Mouse (Mus musculus) embryonic facial prominence, embryonic 10.5 days (tissue): ENCODE measurements around the gene Slc44a5. TPM values are rescaled to one million over a fixed set of nuclear protein-coding genes. Genes with fewer than 3 reads are reported as not detected.

ENCODE experiments used
- DNase-seq: peaks from one replicate; pipeline ENCODE4 v3.0.0-alpha.2; 2017; ENCODE audit warnings: low spot score
- H3K27ac ChIP-seq: fragments of 300-500 bp; sonication (generic); replicated peaks from 2 replicates; pipeline ENCODE4 v1.5.1; 2016; ENCODE audit warnings: mild to moderate bottlenecking
- H3K27me3 ChIP-seq: fragments of 300-500 bp; sonication (generic); replicated peaks from 2 replicates; pipeline ENCODE4 v1.6.1; 2016; ENCODE audit warnings: low read depth, mild to moderate bottlenecking; ENCODE audit not compliant: poor library complexity, severe bottlenecking
- H3K36me3 ChIP-seq: fragments of 300-500 bp; sonication (generic); replicated peaks from 2 replicates; pipeline ENCODE4 v1.6.1; 2016; ENCODE audit warnings: mild to moderate bottlenecking, moderate library complexity
- H3K4me1 ChIP-seq: fragments of 300-500 bp; sonication (generic); 2 replicates; pipeline ENCODE4 v1.6.1; 2016
- H3K4me3 ChIP-seq: fragments of 300-500 bp; sonication (generic); 2 replicates; pipeline ENCODE4 v1.5.1; 2016; ENCODE audit warnings: mild to moderate bottlenecking, moderate library complexity
- H3K9me3 ChIP-seq: fragments of 300-500 bp; sonication (generic); 2 replicates; pipeline ENCODE4 v1.6.1; 2016; ENCODE audit warnings: mild to moderate bottlenecking
- WGBS: fragments of 180-500 bp; shearing (Covaris S2); methylation state at CpG from one replicate; pipeline ENCODE4 v1.1.7; 2016; 5-methylcytosine and 5-hydroxymethylcytosine counted together
- polyA plus RNA-seq: library from polyadenylated mRNA; unstranded; fragments of >200 nt; fragmentation: Nextera tagmentation; extraction: Ambion mirVana; gene quantifications from 2 replicates; pipeline ENCODE4 v1.2.1, GENCODE M21; 2016

The Slc44a5 gene
- polyA plus RNA-seq, 1 experiment from 2014 or later: 0.56 TPM

- H3K27ac ChIP-seq: no peak overlapping the region
- WGBS: 77% methylated on average over 9 of the region's 9 CpGs
- H3K4me1 ChIP-seq: peaks cover 39% of the 10 kb centered on the region
These were observed 215.4 kb downstream of the Slc44a5 start for GRCm38 (mm10) chr3:154188668-154189067.

GRCm38 (mm10) chr3:154192328-154193030 lies 219.2 kb downstream of the Slc44a5 start:
- peaks cover 30% of the 10 kb centered on the region for H3K4me1 ChIP-seq
- peak; percentile 18 for DNase-seq

More at GRCm38 (mm10) chr3:154188668-154189067, 215.4 kb downstream of the Slc44a5 start:
- Histone ChIP-seq H3K27me3 (peaks cover 7% of the 10 kb centered on the region; the same call in 1 of the 2 replicates), H3K36me3 (no peaks in the 10 kb centered on the region), H3K9me3 (no peaks in the 10 kb centered on the region), H3K4me3 (no peak overlapping the region)
- DNase-seq: no peak

GRCm38 (mm10) chr3:154193189-154193840 lies 220.1 kb downstream of the Slc44a5 start:
- Histone ChIP-seq H3K27me3 (peaks cover 7% of the 10 kb centered on the region; the same call in 1 of the 2 replicates), H3K4me1 (peaks cover 27% of the 10 kb centered on the region), H3K4me3 (no peak overlapping the region), H3K9me3 (no peaks in the 10 kb centered on the region), H3K27ac (no peak overlapping the region), H3K36me3 (no peaks in the 10 kb centered on the region)
- no peak for DNase-seq
- WGBS: 60% methylated on average over 10 of the region's 10 CpGs

More at GRCm38 (mm10) chr3:154192328-154193030, 219.2 kb downstream of the Slc44a5 start:
- H3K4me3 ChIP-seq: 0 out of 2 replicates have a peak overlapping the region, but pooled peaks have one; percentile 11
- H3K36me3 ChIP-seq: no peaks in the 10 kb centered on the region
- 7% methylated on average over 14 of the region's 14 CpGs for WGBS
- peak overlapping the region; percentile 35 for H3K27ac ChIP-seq
- peaks cover 7% of the 10 kb centered on the region; the same call in 1 of the 2 replicates for H3K27me3 ChIP-seq
- H3K9me3 ChIP-seq: no peaks in the 10 kb centered on the region

- no peak overlapping the region for H3K27ac ChIP-seq
- DNase-seq: no peak
- WGBS: 74% methylated on average over 8 of the region's 8 CpGs
These were observed 227.2 kb downstream of the Slc44a5 start for GRCm38 (mm10) chr3:154200422-154200828.

GRCm38 (mm10) chr3:154201796-154202195 lies 228.6 kb downstream of the Slc44a5 start:
- Histone ChIP-seq H3K36me3 (no peaks in the 10 kb centered on the region), H3K27ac (no peak overlapping the region), H3K4me3 (no peak overlapping the region), H3K27me3 (no peaks in the 10 kb centered on the region), H3K4me1 (no peaks in the 10 kb centered on the region), H3K9me3 (no peaks in the 10 kb centered on the region)
- DNase-seq: no peak
- WGBS: 88% methylated on average over 12 of the region's 12 CpGs

More at GRCm38 (mm10) chr3:154200422-154200828, 227.2 kb downstream of the Slc44a5 start:
- Histone ChIP-seq H3K9me3 (no peaks in the 10 kb centered on the region), H3K27me3 (no peaks in the 10 kb centered on the region), H3K4me3 (no peak overlapping the region), H3K4me1 (no peaks in the 10 kb centered on the region), H3K36me3 (no peaks in the 10 kb centered on the region)

GRCm38 (mm10) chr3:154202383-154202782 lies 229.1 kb downstream of the Slc44a5 start:
- Histone ChIP-seq H3K27me3 (no peaks in the 10 kb centered on the region), H3K4me1 (no peaks in the 10 kb centered on the region), H3K36me3 (no peaks in the 10 kb centered on the region), H3K9me3 (no peaks in the 10 kb centered on the region), H3K27ac (no peak overlapping the region), H3K4me3 (no peak overlapping the region)
- WGBS: 92% methylated on average over 13 of the region's 13 CpGs
- DNase-seq: no peak

- WGBS: 89% methylated on average over 2 of the region's 2 CpGs
These were observed 235.2 kb downstream of the Slc44a5 start for GRCm38 (mm10) chr3:154208479-154208878.

GRCm38 (mm10) chr3:154209201-154209754 lies 236.0 kb downstream of the Slc44a5 start:
- no peaks in the 10 kb centered on the region for H3K36me3 ChIP-seq
- H3K27ac ChIP-seq: no peak overlapping the region
- 37% methylated on average over 4 of the region's 4 CpGs for WGBS
- H3K4me3 ChIP-seq: no peak overlapping the region
- no peaks in the 10 kb centered on the region for H3K9me3 ChIP-seq
- H3K27me3 ChIP-seq: no peaks in the 10 kb centered on the region
- H3K4me1 ChIP-seq: peaks cover 10% of the 10 kb centered on the region
- DNase-seq: no peak

More at GRCm38 (mm10) chr3:154208479-154208878, 235.2 kb downstream of the Slc44a5 start:
- H3K36me3 ChIP-seq: no peaks in the 10 kb centered on the region
- no peaks in the 10 kb centered on the region for H3K27me3 ChIP-seq
- DNase-seq: no peak
- H3K4me1 ChIP-seq: peaks cover 10% of the 10 kb centered on the region
- no peak overlapping the region for H3K27ac ChIP-seq
- no peaks in the 10 kb centered on the region for H3K9me3 ChIP-seq
- no peak overlapping the region for H3K4me3 ChIP-seq

- DNase-seq: no peak
- peaks cover 10% of the 10 kb centered on the region for H3K4me1 ChIP-seq
- 23% methylated on average over 4 of the region's 4 CpGs for WGBS
These were observed 236.7 kb downstream of the Slc44a5 start for GRCm38 (mm10) chr3:154209776-154210430.

GRCm38 (mm10) chr3:154210431-154211055 lies 237.3 kb downstream of the Slc44a5 start:
- 65% methylated on average over 10 of the region's 10 CpGs for WGBS
- H3K27ac ChIP-seq: no peak overlapping the region
- H3K9me3 ChIP-seq: no peaks in the 10 kb centered on the region
- peaks cover 10% of the 10 kb centered on the region for H3K4me1 ChIP-seq
- H3K27me3 ChIP-seq: no peaks in the 10 kb centered on the region
- no peak overlapping the region for H3K4me3 ChIP-seq
- DNase-seq: no peak
- H3K36me3 ChIP-seq: no peaks in the 10 kb centered on the region

More at GRCm38 (mm10) chr3:154209776-154210430, 236.7 kb downstream of the Slc44a5 start:
- H3K4me3 ChIP-seq: no peak overlapping the region
- no peaks in the 10 kb centered on the region for H3K36me3 ChIP-seq
- no peaks in the 10 kb centered on the region for H3K27me3 ChIP-seq
- H3K27ac ChIP-seq: no peak overlapping the region
- no peaks in the 10 kb centered on the region for H3K9me3 ChIP-seq

- Histone ChIP-seq H3K27ac (no peak overlapping the region), H3K4me1 (peaks cover 10% of the 10 kb centered on the region), H3K27me3 (no peaks in the 10 kb centered on the region), H3K36me3 (no peaks in the 10 kb centered on the region), H3K4me3 (no peak overlapping the region), H3K9me3 (no peaks in the 10 kb centered on the region)
- no peak for DNase-seq
- WGBS: 85% methylated on average over 2 of the region's 2 CpGs
These were observed 239.3 kb downstream of the Slc44a5 start for GRCm38 (mm10) chr3:154212551-154212950.

- Histone ChIP-seq H3K4me1 (no peaks in the 10 kb centered on the region), H3K36me3 (no peaks in the 10 kb centered on the region), H3K27ac (no peak overlapping the region), H3K4me3 (no peak overlapping the region), H3K9me3 (no peaks in the 10 kb centered on the region), H3K27me3 (no peaks in the 10 kb centered on the region)
- 77% methylated on average over 7 of the region's 7 CpGs for WGBS
- no peak for DNase-seq
These were observed 242.1 kb downstream of the Slc44a5 start for GRCm38 (mm10) chr3:154215309-154215708.
